Mouse (Mus musculus) neural tube, embryonic 11.5 days (tissue): ENCODE results near the gene Bdh2. TPM values are rescaled to one million over a fixed set of nuclear protein-coding genes. Genes with fewer than 3 reads are reported as not detected.

ENCODE experiments used
- ATAC-seq: fragments of 200-750 bp; cut with Nextera tagmentation; 2 replicates; pipeline ENCODE4 v1.8.0; 2017; ENCODE audit warnings: moderate number of reproducible peaks, mild to moderate bottlenecking, moderate TSS enrichment, moderate library complexity; ENCODE audit not compliant: insufficient read depth, low FRiP score, low TSS enrichment
- DNase-seq: peaks from one replicate; pipeline ENCODE4 v3.0.0-alpha.2; 2015; ENCODE audit warnings: low spot score
- H3K27ac ChIP-seq: fragments of 300-500 bp; sonication (generic); 2 replicates; pipeline ENCODE4 v1.5.1; 2014; ENCODE audit warnings: low read depth, mild to moderate bottlenecking, low read length
- H3K27me3 ChIP-seq: fragments of 300-500 bp; sonication (generic); 2 replicates; pipeline ENCODE4 v1.6.1; 2014; ENCODE audit warnings: mild to moderate bottlenecking, low read length, mixed read lengths; ENCODE audit not compliant: control insufficient read depth, insufficient read depth
- H3K36me3 ChIP-seq: fragments of 300-500 bp; sonication (generic); 2 replicates; pipeline ENCODE4 v1.6.1; 2014; ENCODE audit warnings: mild to moderate bottlenecking, low read length, moderate library complexity, mixed read lengths; ENCODE audit not compliant: control insufficient read depth, insufficient read depth
- H3K4me1 ChIP-seq: fragments of 300-500 bp; sonication (generic); 2 replicates; pipeline ENCODE4 v1.6.1; 2014; ENCODE audit warnings: low read length, mixed read lengths; ENCODE audit not compliant: control insufficient read depth, insufficient read depth
- H3K4me2 ChIP-seq: fragments of 300-500 bp; sonication (generic); 2 replicates; pipeline ENCODE4 v1.6.1; 2014; ENCODE audit warnings: low read depth, mild to moderate bottlenecking, moderate library complexity
- H3K4me3 ChIP-seq: fragments of 300-500 bp; sonication (generic); 2 replicates; pipeline ENCODE4 v1.5.1; 2014; ENCODE audit warnings: low read depth, low read length
- H3K9ac ChIP-seq: fragments of 300-500 bp; sonication (generic); 2 replicates; pipeline ENCODE4 v1.6.1; 2014; ENCODE audit warnings: mild to moderate bottlenecking, low read length
- H3K9me3 ChIP-seq: fragments of 300-500 bp; sonication (generic); 2 replicates; pipeline ENCODE4 v1.6.1; 2016; ENCODE audit warnings: low read length; ENCODE audit not compliant: control insufficient read depth
- WGBS: fragments of 180-500 bp; shearing (Covaris S2); extraction: QIAGEN DNeasy Blood & Tissue Kit; methylation state at CpG from one replicate; pipeline ENCODE4 v1.1.7; 2014; 5-methylcytosine and 5-hydroxymethylcytosine counted together
- polyA plus RNA-seq: library from polyadenylated mRNA; unstranded; fragments of >200 nt; fragmentation: Nextera tagmentation; extraction: Ambion mirVana; gene quantifications from 2 replicates; pipeline ENCODE4 v1.2.1, GENCODE M21; 2014

Gene Bdh2
- polyA plus RNA-seq, 1 experiment from 2014 or later: 5.2 TPM

GRCm38 (mm10) chr3:135260233-135260632, 20.8 kb upstream of the Bdh2 start:
- WGBS: 92% methylated on average over 7 of the region's 7 CpGs
- Histone ChIP-seq H3K4me3 (no peak overlapping the region), H3K4me1 (no peaks in the 10 kb centered on the region), H3K9me3 (no peaks in the 10 kb centered on the region), H3K36me3 (peaks cover 22% of the 10 kb centered on the region), H3K27me3 (no peaks in the 10 kb centered on the region), H3K9ac (no peak overlapping the region), H3K4me2 (no peak overlapping the region), H3K27ac (no peak overlapping the region)
- no peak for DNase-seq
- ATAC-seq: no peak

GRCm38 (mm10) chr3:135268616-135269015, 12.4 kb upstream of the Bdh2 start:
- Histone ChIP-seq H3K4me2 (no peak overlapping the region), H3K9ac (no peak overlapping the region), H3K4me3 (no peak overlapping the region), H3K27ac (no peak overlapping the region), H3K27me3 (no peaks in the 10 kb centered on the region), H3K4me1 (no peaks in the 10 kb centered on the region), H3K36me3 (peaks cover 17% of the 10 kb centered on the region), H3K9me3 (no peaks in the 10 kb centered on the region)
- no peak for ATAC-seq
- DNase-seq: no peak
- 92% methylated on average over 5 of the region's 5 CpGs for WGBS

- DNase-seq: no peak
- 95% methylated on average over 10 of the region's 10 CpGs for WGBS
- peaks cover 17% of the 10 kb centered on the region for H3K36me3 ChIP-seq
- H3K4me2 ChIP-seq: no peak overlapping the region
- no peaks in the 10 kb centered on the region for H3K9me3 ChIP-seq
- ATAC-seq: no peak
- no peaks in the 10 kb centered on the region for H3K4me1 ChIP-seq
- H3K9ac ChIP-seq: no peak overlapping the region
- H3K27ac ChIP-seq: no peak overlapping the region
- H3K27me3 ChIP-seq: no peaks in the 10 kb centered on the region
- H3K4me3 ChIP-seq: no peak overlapping the region
These were observed 11.5 kb upstream of the Bdh2 start for GRCm38 (mm10) chr3:135269391-135269990.

- H3K36me3 ChIP-seq: peaks cover 14% of the 10 kb centered on the region; the same call in 1 of the 2 replicates
These were observed 8.4 kb upstream of the Bdh2 start for GRCm38 (mm10) chr3:135272627-135273026.

GRCm38 (mm10) chr3:135273047-135273446, 8.0 kb upstream of the Bdh2 start:
- DNase-seq: no peak
- 93% methylated on average over 13 of the region's 13 CpGs for WGBS
- H3K36me3 ChIP-seq: peaks cover 14% of the 10 kb centered on the region; the same call in 1 of the 2 replicates

More at GRCm38 (mm10) chr3:135272627-135273026, 8.4 kb upstream of the Bdh2 start:
- Histone ChIP-seq H3K27ac (no peak overlapping the region), H3K9ac (no peak overlapping the region), H3K27me3 (no peaks in the 10 kb centered on the region), H3K9me3 (no peaks in the 10 kb centered on the region), H3K4me2 (no peak overlapping the region), H3K4me3 (no peak overlapping the region), H3K4me1 (no peaks in the 10 kb centered on the region)
- ATAC-seq (no peak; the same call in 1 of the 2 replicates), DNase-seq (no peak)
- 95% methylated on average over 12 of the region's 12 CpGs for WGBS

GRCm38 (mm10) chr3:135280160-135280559, 861 bp upstream of the Bdh2 start:
- WGBS: 82% methylated on average over 4 of the region's 4 CpGs
- no peak overlapping the region for H3K27ac ChIP-seq
- peak overlapping the region; percentile 42 for H3K9ac ChIP-seq
- no peak overlapping the region for H3K4me3 ChIP-seq
- no peaks in the 10 kb centered on the region for H3K27me3 ChIP-seq
- no peaks in the 10 kb centered on the region for H3K4me1 ChIP-seq
- H3K9me3 ChIP-seq: no peaks in the 10 kb centered on the region
- DNase-seq (no peak), ATAC-seq (no peak)
- H3K4me2 ChIP-seq: no peak overlapping the region
- H3K36me3 ChIP-seq: no peaks in the 10 kb centered on the region

More at GRCm38 (mm10) chr3:135273047-135273446, 8.0 kb upstream of the Bdh2 start:
- ATAC-seq: no peak
- H3K9ac ChIP-seq: no peak overlapping the region
- H3K9me3 ChIP-seq: no peaks in the 10 kb centered on the region
- H3K4me2 ChIP-seq: no peak overlapping the region
- no peaks in the 10 kb centered on the region for H3K27me3 ChIP-seq
- no peak overlapping the region for H3K27ac ChIP-seq
- no peak overlapping the region for H3K4me3 ChIP-seq
- H3K4me1 ChIP-seq: no peaks in the 10 kb centered on the region

- DNase-seq (no peak), ATAC-seq (no peak)
- Histone ChIP-seq H3K27me3 (no peaks in the 10 kb centered on the region), H3K9ac (no peak overlapping the region), H3K4me1 (no peaks in the 10 kb centered on the region), H3K36me3 (no peaks in the 10 kb centered on the region), H3K27ac (no peak overlapping the region), H3K4me3 (no peak overlapping the region), H3K4me2 (no peak overlapping the region), H3K9me3 (no peaks in the 10 kb centered on the region)
- 86% methylated on average over 8 of the region's 8 CpGs for WGBS
These were observed 680 bp downstream of the Bdh2 start for GRCm38 (mm10) chr3:135281701-135282100.

GRCm38 (mm10) chr3:135285256-135285655, 4.2 kb downstream of the Bdh2 start:
- H3K9ac ChIP-seq: no peak overlapping the region
- no peaks in the 10 kb centered on the region for H3K27me3 ChIP-seq
- no peaks in the 10 kb centered on the region for H3K4me1 ChIP-seq
- H3K36me3 ChIP-seq: no peaks in the 10 kb centered on the region
- DNase-seq (no peak), ATAC-seq (no peak)
- H3K4me2 ChIP-seq: no peak overlapping the region
- no peak overlapping the region for H3K4me3 ChIP-seq
- 90% methylated on average over 11 of the region's 11 CpGs for WGBS
- H3K9me3 ChIP-seq: no peaks in the 10 kb centered on the region
- no peak overlapping the region for H3K27ac ChIP-seq

GRCm38 (mm10) chr3:135285807-135286206, 4.8 kb downstream of the Bdh2 start:
- ATAC-seq: no peak
- Histone ChIP-seq H3K4me2 (no peak overlapping the region), H3K36me3 (no peaks in the 10 kb centered on the region), H3K9me3 (no peaks in the 10 kb centered on the region), H3K27ac (no peak overlapping the region), H3K27me3 (no peaks in the 10 kb centered on the region), H3K4me3 (no peak overlapping the region), H3K4me1 (no peaks in the 10 kb centered on the region), H3K9ac (no peak overlapping the region)
- WGBS: 85% methylated on average over 3 of the region's 3 CpGs
- no peak for DNase-seq
